Mouse (Mus musculus) C2C12 (cell line): ENCODE data around the gene Rbpms2. TPM values are rescaled to one million over a fixed set of nuclear protein-coding genes. Genes with fewer than 3 reads are reported as not detected.

ENCODE experiments used
- H3K27me3 ChIP-seq: one replicate; pipeline ENCODE4 v1.6.1; 2011; ENCODE audit not compliant: control insufficient read depth, insufficient read depth, insufficient read length
- H3K36me3 ChIP-seq: one replicate; pipeline ENCODE4 v1.6.1; 2011; ENCODE audit not compliant: control insufficient read depth, insufficient read depth
- H3K4me3 ChIP-seq: one replicate; pipeline ENCODE4 v1.5.1; 2011; ENCODE audit warnings: mild to moderate bottlenecking, control low read depth; ENCODE audit not compliant: poor library complexity, insufficient read depth, severe bottlenecking
- H3K79me2 ChIP-seq: one replicate; pipeline ENCODE4 v1.6.1; 2011; ENCODE audit not compliant: control insufficient read depth, insufficient read depth
- H3K79me3 ChIP-seq: one replicate; pipeline ENCODE4 v1.6.1; 2011; ENCODE audit warnings: low read depth, control low read depth
- H3ac ChIP-seq: one replicate; pipeline ENCODE3; 2011; ENCODE audit warnings: low read depth; ENCODE audit not compliant: control insufficient read depth, insufficient read length
- CEBPB ChIP-seq: IDR thresholded peaks from one replicate; pipeline ENCODE4 v1.6.1; 2011; ENCODE audit warnings: low read depth, mild to moderate bottlenecking, control low read depth, moderate library complexity
- CTCF ChIP-seq: IDR thresholded peaks from one replicate; pipeline ENCODE4 v1.5.1; 2011; ENCODE audit not compliant: control insufficient read depth, insufficient read depth, insufficient read length
- FOSL1 ChIP-seq: IDR thresholded peaks from one replicate; pipeline ENCODE4 v1.8.0; 2011; ENCODE audit warnings: mild to moderate bottlenecking, low read length; ENCODE audit not compliant: poor library complexity, insufficient read depth, severe bottlenecking
- MAX ChIP-seq: IDR thresholded peaks from one replicate; pipeline ENCODE4 v1.6.1; 2011; ENCODE audit warnings: mild to moderate bottlenecking, control low read depth
- MYOD1 ChIP-seq: IDR thresholded peaks from one replicate; pipeline ENCODE4 v1.6.1; 2011; ENCODE audit warnings: low read depth; ENCODE audit not compliant: control insufficient read depth, insufficient read length
- MYOG ChIP-seq: IDR thresholded peaks from one replicate; pipeline ENCODE4 v1.6.1; 2011; ENCODE audit not compliant: control insufficient read depth, insufficient read length; ENCODE audit errors: extremely low read depth
- USF1 ChIP-seq: IDR thresholded peaks from one replicate; pipeline ENCODE4 v1.6.1; 2011; ENCODE audit warnings: low read depth, mild to moderate bottlenecking, control low read depth, moderate library complexity
- polyA plus RNA-seq: library from polyadenylated mRNA; unstranded; fragments of >200 nt; fragmentation: generic; extraction: Trizol; gene quantifications from one replicate; pipeline ENCODE4 v1.2.1, GENCODE M21; 2012; ENCODE audit warnings: missing spikeins

The Rbpms2 gene
- polyA plus RNA-seq, 1 experiment, result 41.3 TPM

- Histone ChIP-seq H3ac (no peak overlapping the region), H3K27me3 (no peaks in the 10 kb centered on the region), H3K36me3 (no peaks in the 10 kb centered on the region), H3K79me2 (peaks cover 24% of the 10 kb centered on the region), H3K4me3 (no peak overlapping the region), H3K79me3 (peaks cover 1% of the 10 kb centered on the region)
- TF ChIP-seq CEBPB (no peak), MYOD1 (no peak), FOSL1 (no peak), MYOG (no peak), USF1 (no peak), CTCF (no peak), MAX (no peak)
Measured at GRCm38 (mm10) chr9:65655540-65655939, 26.1 kb downstream of the Rbpms2 start.

GRCm38 (mm10) chr9:65657218-65657617, 27.8 kb downstream of the Rbpms2 start:
- Histone ChIP-seq H3K79me2 (peaks cover 24% of the 10 kb centered on the region), H3K27me3 (no peaks in the 10 kb centered on the region), H3K79me3 (no peaks in the 10 kb centered on the region), H3K36me3 (no peaks in the 10 kb centered on the region), H3K4me3 (no peak overlapping the region), H3ac (no peak overlapping the region)
- TF ChIP-seq MAX (no peak), MYOD1 (no peak), USF1 (no peak), MYOG (no peak), FOSL1 (no peak), CTCF (no peak), CEBPB (no peak)

GRCm38 (mm10) chr9:65661029-65661428, 31.6 kb downstream of the Rbpms2 start:
- Histone ChIP-seq H3ac (no peak overlapping the region), H3K79me2 (no peaks in the 10 kb centered on the region), H3K79me3 (no peaks in the 10 kb centered on the region), H3K27me3 (no peaks in the 10 kb centered on the region), H3K36me3 (no peaks in the 10 kb centered on the region), H3K4me3 (no peak overlapping the region)
- TF ChIP-seq CTCF (no peak), MYOD1 (no peak), USF1 (no peak), CEBPB (no peak), FOSL1 (no peak), MAX (no peak), MYOG (no peak)

- Histone ChIP-seq H3K79me2 (no peaks in the 10 kb centered on the region), H3K4me3 (no peak overlapping the region), H3K79me3 (no peaks in the 10 kb centered on the region), H3ac (no peak overlapping the region), H3K27me3 (no peaks in the 10 kb centered on the region), H3K36me3 (no peaks in the 10 kb centered on the region)
- no peak for TF ChIP-seq CEBPB
- no peak for TF ChIP-seq MYOD1
- TF ChIP-seq MAX, result no peak
- no peak for TF ChIP-seq USF1
- no peak for TF ChIP-seq FOSL1
- no peak for TF ChIP-seq MYOG
- TF ChIP-seq CTCF, result no peak
Measured at GRCm38 (mm10) chr9:65661493-65661892, 32.0 kb downstream of the Rbpms2 start.

GRCm38 (mm10) chr9:65664163-65664562, 34.7 kb downstream of the Rbpms2 start:
- TF ChIP-seq CTCF, result no peak
- TF ChIP-seq MYOD1, result no peak
- TF ChIP-seq FOSL1, result no peak
- no peak for TF ChIP-seq CEBPB
- TF ChIP-seq MYOG, result no peak
- TF ChIP-seq USF1, result no peak
- no peak for TF ChIP-seq MAX
- H3K79me2 ChIP-seq, result no peaks in the 10 kb centered on the region

GRCm38 (mm10) chr9:65666042-65666441, 36.6 kb downstream of the Rbpms2 start:
- TF ChIP-seq MYOG (no peak), MAX (no peak), CTCF (peak; percentile 48), MYOD1 (no peak), CEBPB (no peak), USF1 (no peak)

More at GRCm38 (mm10) chr9:65664163-65664562, 34.7 kb downstream of the Rbpms2 start:
- Histone ChIP-seq H3K36me3 (no peaks in the 10 kb centered on the region), H3K79me3 (no peaks in the 10 kb centered on the region), H3ac (no peak overlapping the region), H3K27me3 (no peaks in the 10 kb centered on the region), H3K4me3 (no peak overlapping the region)

More at GRCm38 (mm10) chr9:65666042-65666441, 36.6 kb downstream of the Rbpms2 start:
- H3K79me3 ChIP-seq, result no peaks in the 10 kb centered on the region
- H3ac ChIP-seq, result no peak overlapping the region
- H3K27me3 ChIP-seq, result no peaks in the 10 kb centered on the region
- no peaks in the 10 kb centered on the region for H3K36me3 ChIP-seq
- no peaks in the 10 kb centered on the region for H3K79me2 ChIP-seq
- no peak overlapping the region for H3K4me3 ChIP-seq
